Mouse (Mus musculus) lung, embryonic 16.5 days (tissue): ENCODE data around the gene E430018J23Rik. TPM values are rescaled to one million over a fixed set of nuclear protein-coding genes. Genes with fewer than 3 reads are reported as not detected.
A peak's percentile ranks its signal among the peaks of the same experiment; 100 is the strongest.
"Not testable (repeated sequence)": the region's sequence is repeated elsewhere in the genome, so short reads cannot be mapped to it uniquely, and the experiment has no call there.

Experiments
- ATAC-seq: fragments of 200-750 bp; cut with Nextera tagmentation; 2 replicates; pipeline ENCODE4 v1.8.0; 2017; ENCODE audit warnings: low read depth, mild to moderate bottlenecking, moderate library complexity
- H3K27ac ChIP-seq: fragments of 300-500 bp; sonication (generic); 2 replicates; pipeline ENCODE4 v1.5.1; 2014; ENCODE audit warnings: mild to moderate bottlenecking, control low read depth, low read length
- H3K27me3 ChIP-seq: fragments of 300-500 bp; sonication (generic); 2 replicates; pipeline ENCODE4 v1.6.1; 2014; ENCODE audit warnings: low read depth, low read length, mixed read lengths; ENCODE audit not compliant: control insufficient read depth, insufficient read depth
- H3K36me3 ChIP-seq: fragments of 300-500 bp; sonication (generic); 2 replicates; pipeline ENCODE4 v1.6.1; 2014; ENCODE audit warnings: low read length; ENCODE audit not compliant: control insufficient read depth, insufficient read depth
- H3K4me1 ChIP-seq: fragments of 300-500 bp; sonication (generic); replicated peaks from 2 replicates; pipeline ENCODE4 v1.6.1; 2014; ENCODE audit warnings: low read length, mixed read lengths; ENCODE audit not compliant: control insufficient read depth, insufficient read depth
- H3K4me2 ChIP-seq: fragments of 300-500 bp; sonication (generic); 2 replicates; pipeline ENCODE4 v1.6.1; 2014; ENCODE audit warnings: low read depth, low read length, control low read depth
- H3K4me3 ChIP-seq: fragments of 300-500 bp; sonication (generic); 2 replicates; pipeline ENCODE4 v1.5.1; 2014; ENCODE audit warnings: mild to moderate bottlenecking, low read length, control low read depth
- H3K9ac ChIP-seq: fragments of 300-500 bp; sonication (generic); 2 replicates; pipeline ENCODE4 v1.6.1; 2014; ENCODE audit warnings: low read length, control low read depth
- H3K9me3 ChIP-seq: fragments of 300-500 bp; sonication (generic); 2 replicates; pipeline ENCODE4 v1.6.1; 2016; ENCODE audit warnings: low read length; ENCODE audit not compliant: control insufficient read depth
- WGBS: fragments of 180-500 bp; shearing (Covaris S2); extraction: QIAGEN DNeasy Blood & Tissue Kit; methylation state at CpG from one replicate; pipeline ENCODE4 v1.1.7; 2014; 5-methylcytosine and 5-hydroxymethylcytosine counted together
- polyA plus RNA-seq: library from polyadenylated mRNA; unstranded; fragments of >200 nt; fragmentation: Nextera tagmentation; extraction: Ambion mirVana; gene quantifications from 2 replicates; pipeline ENCODE4 v1.2.1, GENCODE M21; 2015

The E430018J23Rik gene
- polyA plus RNA-seq, 1 experiment from 2014 or later = 5.7 TPM

DNA sequence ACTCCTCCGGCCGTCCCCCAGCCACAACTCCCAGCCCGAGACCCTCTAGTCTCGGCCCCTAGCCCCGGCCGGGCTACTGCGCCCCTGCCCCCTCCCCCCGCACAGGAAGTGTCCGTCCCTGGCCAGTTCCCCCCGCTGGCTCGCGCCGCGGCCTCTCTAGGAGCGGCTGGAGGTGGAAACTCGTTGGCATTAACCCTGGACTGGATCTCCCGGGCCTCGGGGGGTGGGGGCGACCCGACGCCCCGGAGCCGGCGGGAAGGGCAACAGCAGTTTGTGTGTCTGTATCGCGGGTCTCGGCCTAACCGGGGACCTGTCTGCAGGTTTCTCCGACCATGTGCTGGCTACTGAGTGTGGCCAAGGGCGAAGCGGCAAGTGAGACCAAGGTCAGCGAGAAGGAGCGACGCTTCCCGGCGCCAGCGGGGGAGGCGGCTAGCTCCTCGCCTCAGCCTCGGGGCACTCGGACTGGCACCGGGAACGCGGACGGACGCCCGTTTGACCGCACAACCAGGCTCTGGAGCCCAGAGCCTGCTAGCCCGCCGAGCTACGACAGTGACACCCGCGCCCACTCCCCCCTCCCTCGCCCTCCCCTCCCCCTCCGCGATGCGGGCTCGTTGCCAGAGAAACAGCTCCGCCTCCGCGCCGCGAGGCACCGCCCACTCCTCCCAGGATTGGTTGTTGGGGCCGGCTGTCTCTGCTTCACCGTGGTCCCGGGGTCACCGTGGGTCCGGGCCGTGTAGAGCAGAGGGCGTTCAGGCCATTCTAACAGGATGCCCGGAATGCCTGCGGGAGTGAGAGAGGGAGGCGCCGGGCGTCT, 47.7 kb downstream of the E430018J23Rik start, which contains the start of gene Zfp768:
Gene Zfp768 (minus strand): TSS at position 78 of the 814 bp plus-strand sequence.
- H3K27me3 ChIP-seq = no peaks in the 10 kb centered on the region
- ATAC-seq = peak; percentile 94
- H3K36me3 ChIP-seq = peaks cover 22% of the 10 kb centered on the region
- peak within 1 kb of the TSS; percentile 90 for H3K4me3 ChIP-seq
- peak within 1 kb of the TSS; percentile 91 for H3K9ac ChIP-seq
- no peaks in the 10 kb centered on the region for H3K9me3 ChIP-seq
- H3K4me2 ChIP-seq = peak within 1 kb of the TSS; percentile 89
- WGBS = under 1% methylated on average over 65 of the region's 76 CpGs
- H3K4me1 ChIP-seq = peaks cover 14% of the 10 kb centered on the region
- peak within 1 kb of the TSS; percentile 97 for H3K27ac ChIP-seq

DNA sequence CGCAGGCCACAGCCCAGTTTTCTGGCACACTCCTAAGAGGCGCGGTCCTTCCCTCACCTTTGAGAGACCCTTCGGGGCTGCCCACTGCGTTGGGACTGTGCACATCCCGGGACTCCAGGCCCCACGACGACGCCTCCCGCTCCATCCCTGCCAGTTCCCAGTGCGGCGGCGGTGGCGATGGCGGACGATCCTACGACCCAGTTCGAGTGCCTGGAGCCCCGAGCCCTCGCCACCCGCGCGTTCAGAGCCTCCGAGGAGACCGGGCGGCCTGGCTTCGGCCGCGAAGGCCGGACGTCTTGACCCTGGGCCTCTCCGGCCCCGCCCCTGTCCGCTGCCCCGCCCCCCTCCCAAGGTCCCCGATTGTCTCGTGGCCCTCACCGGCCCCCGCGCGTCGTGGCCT, 48.3 kb downstream of the E430018J23Rik start:
- 1% methylated on average over 31 of the region's 42 CpGs for WGBS

DNA sequence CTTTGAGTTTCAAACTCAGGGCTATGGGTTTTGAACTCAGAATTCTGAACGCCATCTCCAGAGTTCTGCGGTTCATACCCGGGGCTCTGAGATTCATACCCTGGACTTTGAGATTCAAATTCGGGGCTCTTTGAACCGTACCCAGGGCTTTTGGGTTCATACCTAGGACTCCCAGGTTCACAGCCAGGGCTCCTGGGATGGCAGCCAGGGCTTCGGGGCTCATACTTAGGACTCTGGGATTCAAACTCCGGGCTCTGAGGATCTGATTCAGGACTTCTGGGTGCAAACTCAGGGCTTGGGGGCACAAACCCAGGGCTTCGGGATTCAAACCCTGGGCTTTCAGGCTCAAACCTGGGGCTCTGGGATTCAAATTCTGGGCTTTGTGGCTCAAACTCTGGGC, 49.1 kb downstream of the E430018J23Rik start:
- Histone ChIP-seq H3K27me3 (no peaks in the 10 kb centered on the region), H3K9me3 (no peaks in the 10 kb centered on the region), H3K4me3 (peak overlapping the region; percentile 90), H3K9ac (peak overlapping the region; percentile 91), H3K4me1 (peaks cover 14% of the 10 kb centered on the region), H3K36me3 (peaks cover 22% of the 10 kb centered on the region), H3K27ac (no peak overlapping the region), H3K4me2 (peak overlapping the region; percentile 89)
- 90% methylated on average over 8 of the region's 8 CpGs for WGBS
- ATAC-seq = no peak

More for the DNA sequence above, 48.3 kb downstream of the E430018J23Rik start:
- peaks cover 22% of the 10 kb centered on the region for H3K36me3 ChIP-seq
- H3K4me3 ChIP-seq = peak overlapping the region; percentile 90
- peak overlapping the region; percentile 91 for H3K9ac ChIP-seq
- H3K27me3 ChIP-seq = no peaks in the 10 kb centered on the region
- no peaks in the 10 kb centered on the region for H3K9me3 ChIP-seq
- peaks cover 14% of the 10 kb centered on the region for H3K4me1 ChIP-seq
- peak; percentile 57 for ATAC-seq
- peak overlapping the region; percentile 97 for H3K27ac ChIP-seq
- H3K4me2 ChIP-seq = peak overlapping the region; percentile 89

DNA sequence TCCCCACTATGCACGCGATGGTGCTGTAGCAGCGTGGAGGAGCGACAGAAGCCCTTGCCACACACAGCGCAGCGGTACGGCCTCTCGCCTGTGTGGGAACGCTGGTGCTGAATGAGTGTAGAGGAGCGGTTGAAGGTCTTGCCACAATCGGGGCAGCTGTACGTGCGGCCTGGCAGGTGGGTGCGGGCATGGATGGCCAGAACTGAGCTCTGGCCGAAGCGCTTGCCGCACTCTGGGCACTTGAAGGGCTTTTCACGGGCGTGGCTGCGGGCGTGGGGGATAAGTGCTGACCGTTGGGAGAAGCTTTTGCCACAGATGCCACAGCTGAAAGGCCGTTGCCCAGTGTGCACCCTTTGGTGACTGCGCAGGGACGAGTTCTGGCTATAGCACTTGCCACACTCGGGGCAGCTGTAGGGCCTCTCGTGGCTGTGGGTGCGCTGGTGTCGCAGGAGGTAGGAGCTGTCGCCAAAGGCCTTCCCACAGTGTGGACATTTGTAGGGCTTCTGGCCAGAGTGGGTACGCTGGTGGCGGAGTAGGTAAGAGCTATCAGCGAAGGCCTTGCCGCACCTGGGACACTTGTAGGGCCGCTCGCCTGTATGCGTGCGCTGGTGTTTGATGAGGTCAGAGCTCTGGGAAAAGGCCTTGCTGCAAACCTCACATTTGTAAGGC, 49.9 kb downstream of the E430018J23Rik start:
- Histone ChIP-seq H3K4me2 (no peak overlapping the region), H3K4me3 (no peak overlapping the region), H3K27ac (no peak overlapping the region), H3K4me1 (peaks cover 14% of the 10 kb centered on the region), H3K9ac (no peak overlapping the region; the same call in 1 of the 2 replicates), H3K9me3 (no peaks in the 10 kb centered on the region), H3K27me3 (no peaks in the 10 kb centered on the region), H3K36me3 (peaks cover 22% of the 10 kb centered on the region)
- 90% methylated on average over 38 of the region's 38 CpGs for WGBS
- no peak for ATAC-seq

DNA sequence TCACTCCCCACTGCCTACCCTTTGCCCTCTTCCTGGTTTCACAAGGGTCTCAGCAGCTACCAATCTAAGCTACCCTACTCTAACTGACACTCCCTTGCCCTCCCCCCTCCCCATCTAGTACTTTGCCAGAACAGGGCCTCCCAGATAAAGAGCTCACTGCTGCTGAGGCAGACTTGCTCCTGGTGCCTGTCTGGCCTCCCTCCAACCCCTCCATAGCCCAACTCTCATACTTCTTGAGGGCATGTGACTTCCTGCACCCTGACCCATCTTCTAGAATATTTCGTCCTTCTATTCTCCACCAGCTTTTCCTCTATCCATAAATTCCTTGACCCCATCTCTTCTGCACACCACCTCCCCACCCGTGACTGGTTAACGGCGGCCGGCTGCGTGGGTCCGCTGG, 50.5 kb downstream of the E430018J23Rik start:
- Histone ChIP-seq H3K4me1 (peaks cover 14% of the 10 kb centered on the region), H3K36me3 (peaks cover 22% of the 10 kb centered on the region), H3K27ac (no peak overlapping the region), H3K4me2 (no peak overlapping the region), H3K9me3 (no peaks in the 10 kb centered on the region), H3K27me3 (no peaks in the 10 kb centered on the region), H3K9ac (no peak overlapping the region; the same call in 1 of the 2 replicates), H3K4me3 (no peak overlapping the region)
- no peak for ATAC-seq
- 92% methylated on average over 7 of the region's 7 CpGs for WGBS

DNA sequence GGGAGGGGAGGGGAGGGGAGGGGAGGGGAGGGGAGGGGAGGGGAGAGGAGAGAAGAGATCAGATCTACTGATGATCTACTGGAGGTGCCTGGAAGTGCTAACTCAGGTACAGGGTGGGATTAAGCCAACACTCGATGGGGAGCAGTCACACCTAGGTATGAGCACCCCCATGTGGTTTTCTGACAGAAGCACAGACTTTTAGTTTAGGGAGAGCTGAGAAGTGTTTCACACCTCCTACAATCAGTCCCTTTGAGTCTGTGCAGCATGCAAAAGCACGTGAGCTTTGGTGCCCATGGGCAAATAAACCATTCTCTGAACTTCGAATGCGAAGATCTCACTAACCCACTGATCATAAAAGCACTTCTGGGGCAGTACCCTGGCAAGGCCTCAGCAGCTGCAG, 51.1 kb downstream of the E430018J23Rik start:
- H3K4me2 ChIP-seq = no peak overlapping the region
- H3K27ac ChIP-seq = no peak overlapping the region
- H3K36me3 ChIP-seq = peaks cover 22% of the 10 kb centered on the region
- no peaks in the 10 kb centered on the region for H3K27me3 ChIP-seq
- peaks cover 14% of the 10 kb centered on the region for H3K4me1 ChIP-seq
- no peak overlapping the region for H3K9ac ChIP-seq
- WGBS = 56% methylated on average over 4 of the region's 4 CpGs
- no peak for ATAC-seq
- H3K9me3 ChIP-seq = no peaks in the 10 kb centered on the region
- H3K4me3 ChIP-seq = no peak overlapping the region

DNA sequence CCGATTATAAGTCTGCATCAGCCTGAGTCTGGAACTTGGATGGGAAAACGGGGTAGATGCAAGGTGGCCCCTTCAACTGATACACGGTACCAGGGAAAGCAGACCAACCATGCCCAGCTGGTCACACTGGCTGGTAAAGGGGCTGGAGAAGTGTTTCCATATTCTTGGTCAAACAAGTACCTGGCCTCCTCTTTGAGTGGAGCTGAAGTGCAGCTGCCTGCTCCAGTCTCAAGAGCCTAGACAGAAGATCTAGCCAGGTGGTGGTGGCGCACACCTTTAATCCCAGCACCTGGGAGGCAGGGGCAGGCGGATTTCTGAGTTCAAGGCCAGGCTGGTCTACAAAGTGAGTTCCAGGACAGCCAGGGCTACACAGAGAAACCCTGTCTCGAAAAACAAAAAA, 51.6 kb downstream of the E430018J23Rik start:
- H3K27me3 ChIP-seq, H3K9me3 ChIP-seq, H3K4me3 ChIP-seq, H3K4me2 ChIP-seq, ATAC-seq, H3K27ac ChIP-seq, H3K9ac ChIP-seq: not testable (repeated sequence)
- WGBS = 79% methylated on average over 6 of the region's 6 CpGs
- H3K36me3 ChIP-seq = peaks cover 22% of the 10 kb centered on the region
- H3K4me1 ChIP-seq = peaks cover 12% of the 10 kb centered on the region

DNA sequence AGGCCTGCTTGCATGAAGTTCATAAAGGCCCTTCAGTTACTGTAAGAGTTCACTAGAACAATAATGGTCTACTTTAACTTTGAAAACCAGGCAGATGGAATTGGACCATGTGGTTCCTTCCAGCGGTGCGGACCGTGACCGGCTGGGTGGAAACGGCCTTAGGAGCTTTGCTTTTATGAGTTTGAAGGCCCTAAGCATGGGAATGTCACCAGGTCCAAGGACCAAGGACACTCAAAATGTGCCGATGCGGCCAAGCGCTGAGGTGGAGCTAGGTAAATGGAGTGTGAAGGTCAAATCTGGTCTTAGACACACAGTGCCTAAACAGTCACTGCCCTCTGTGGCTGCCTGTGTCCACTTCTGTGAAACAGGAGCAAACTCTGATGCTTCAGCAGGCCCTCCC, 52.1 kb downstream of the E430018J23Rik start:
- Histone ChIP-seq H3K4me1 (peaks cover 9% of the 10 kb centered on the region), H3K4me3 (no peak overlapping the region), H3K27me3 (no peaks in the 10 kb centered on the region), H3K9me3 (no peaks in the 10 kb centered on the region), H3K9ac (no peak overlapping the region), H3K4me2 (no peak overlapping the region), H3K36me3 (peaks cover 22% of the 10 kb centered on the region), H3K27ac (no peak overlapping the region)
- ATAC-seq = no peak
- 95% methylated on average over 8 of the region's 8 CpGs for WGBS
